Mouse (Mus musculus) cerebellum, adult (tissue): ENCODE measurements around the gene Samd1.
A peak's percentile ranks its signal among the peaks of the same experiment; 100 is the strongest.

Experiments used
- ATAC-seq: cut with Nextera tagmentation; 2 replicates; pipeline ENCODE4 v1.9.2; 2017; ENCODE audit warnings: mild to moderate bottlenecking, moderate library complexity, mixed read lengths; ENCODE audit not compliant: insufficient number of reproducible peaks, low FRiP score, low TSS enrichment

Gene Samd1

GRCm38 (mm10) chr8:84010625-84011611 is 13.4 kb downstream of the Samd1 start:
- ATAC-seq = peak; percentile 65

- no peak for ATAC-seq
These were observed 14.4 kb downstream of the Samd1 start, which contains the start of gene 2210011C24Rik for GRCm38 (mm10) chr8:84011705-84012498. TSS of gene 2210011C24Rik (minus strand) at chr8:84012171.

- ATAC-seq = no peak
These were observed 15.2 kb downstream of the Samd1 start for GRCm38 (mm10) chr8:84012499-84013165.

DNA sequence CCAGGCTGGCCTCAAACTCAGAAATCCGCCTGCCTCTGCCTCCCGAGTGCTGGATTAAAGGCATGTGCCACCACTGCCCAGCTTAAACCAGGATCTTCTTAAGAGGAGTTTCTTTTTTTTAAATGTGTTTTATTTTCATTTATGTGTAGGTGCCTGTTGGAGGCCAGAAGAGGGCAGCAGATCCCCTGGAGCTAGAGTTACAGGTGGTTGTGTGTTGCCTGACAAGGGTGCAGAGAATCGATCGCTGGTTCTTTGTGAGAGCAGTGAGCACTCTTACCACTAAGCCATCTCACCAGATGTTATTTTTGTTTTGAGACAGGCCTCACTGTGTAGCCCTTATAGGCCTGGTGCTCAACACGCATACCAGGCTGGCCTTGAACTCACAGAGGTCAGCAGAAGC is 18.4 kb downstream of the Samd1 start:
- ATAC-seq = no peak

GRCm38 (mm10) chr8:84019738-84020137 is 22.3 kb downstream of the Samd1 start:
- no peak for ATAC-seq

DNA sequence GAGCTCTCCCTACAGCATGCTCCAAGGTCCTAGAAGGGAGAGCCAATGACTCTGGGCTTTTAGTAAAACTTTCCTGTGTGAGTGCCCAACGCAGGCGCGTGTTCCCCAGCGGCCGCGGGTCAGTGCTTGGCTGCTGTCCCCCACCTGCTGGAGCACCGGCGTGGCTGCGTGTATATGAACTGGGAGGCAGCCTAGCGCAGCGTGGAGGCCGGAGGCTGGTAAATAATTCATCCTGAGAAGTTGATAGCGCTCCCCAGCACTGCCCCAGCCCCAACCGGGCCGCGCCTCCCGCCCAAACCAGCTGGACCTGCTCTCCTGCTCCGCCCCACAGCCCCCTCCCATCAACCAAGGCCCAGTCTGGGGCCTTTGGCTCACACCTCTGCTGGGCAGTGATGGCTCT is 23.6 kb downstream of the Samd1 start, which contains the start of gene Palm3:
Palm3 (plus strand) TSS at position 376 of the 400 bp plus-strand sequence.
- ATAC-seq = no peak

GRCm38 (mm10) chr8:84021569-84021968 is 24.1 kb downstream of the Samd1 start:
- ATAC-seq = no peak

- no peak for ATAC-seq
These were observed 25.6 kb downstream of the Samd1 start for GRCm38 (mm10) chr8:84023085-84023484.

- ATAC-seq = no peak
These were observed 26.2 kb downstream of the Samd1 start for GRCm38 (mm10) chr8:84023631-84024030.

DNA sequence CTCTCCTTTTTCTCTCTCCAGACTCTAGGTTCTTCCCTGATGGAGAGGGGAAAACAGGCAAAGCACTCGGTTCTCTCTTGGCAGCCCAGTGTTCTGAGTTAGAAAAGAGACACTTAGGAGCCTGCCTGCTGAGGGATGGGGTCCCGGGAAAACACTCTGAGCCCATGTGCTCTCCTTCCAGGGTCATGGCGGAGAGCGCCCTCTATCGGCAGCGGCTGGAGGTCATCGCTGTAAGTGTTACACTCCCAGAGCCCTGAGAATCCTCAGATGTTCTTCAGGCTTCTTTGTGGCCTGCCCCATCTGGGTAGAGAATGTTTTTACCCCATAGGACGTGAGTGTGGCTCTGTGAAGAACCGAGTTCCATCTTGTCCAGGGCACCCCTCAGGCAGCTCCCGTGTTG is 26.7 kb downstream of the Samd1 start:
- no peak for ATAC-seq

- no peak for ATAC-seq
These were observed 28.4 kb downstream of the Samd1 start for GRCm38 (mm10) chr8:84025863-84026262.

DNA sequence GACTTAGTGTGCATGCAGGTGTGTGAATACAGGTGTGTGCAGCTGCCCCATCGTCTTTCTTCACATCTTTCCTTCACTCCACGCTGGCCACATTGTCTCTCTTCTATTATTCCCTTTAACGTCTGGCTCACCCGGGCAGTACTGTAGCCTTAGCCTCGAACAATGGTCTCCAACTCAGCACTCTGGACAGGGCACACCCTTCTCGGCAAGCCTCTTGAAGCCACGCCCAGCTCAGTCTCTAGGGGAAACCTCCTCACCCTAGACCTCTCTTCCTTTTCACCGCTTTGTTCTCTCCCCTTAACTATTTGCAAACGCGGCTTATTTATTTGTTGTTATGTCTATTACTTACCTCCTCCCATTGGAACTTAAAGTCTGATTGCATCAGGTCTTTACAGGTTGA is 30.0 kb downstream of the Samd1 start:
- ATAC-seq = no peak

DNA sequence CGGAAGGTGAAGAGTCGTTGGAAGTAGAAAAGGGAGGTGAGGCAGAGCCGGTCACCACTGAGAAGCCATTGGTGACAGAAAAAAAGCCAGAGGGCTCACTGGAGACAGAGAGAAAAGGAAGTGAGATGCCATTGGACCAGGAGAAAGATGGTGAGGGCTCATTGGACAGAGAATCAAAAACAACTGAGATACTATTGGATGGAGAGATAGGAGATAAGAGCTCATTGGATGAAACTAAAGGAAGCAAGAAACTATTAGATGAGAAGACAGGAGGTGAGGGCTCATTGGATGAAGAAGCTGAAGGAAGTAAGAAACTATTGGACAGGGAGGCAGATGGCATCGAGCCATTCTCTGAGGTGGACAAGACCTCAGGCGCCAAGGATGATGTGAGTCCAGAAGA is 31.8 kb downstream of the Samd1 start:
- no peak for ATAC-seq

DNA sequence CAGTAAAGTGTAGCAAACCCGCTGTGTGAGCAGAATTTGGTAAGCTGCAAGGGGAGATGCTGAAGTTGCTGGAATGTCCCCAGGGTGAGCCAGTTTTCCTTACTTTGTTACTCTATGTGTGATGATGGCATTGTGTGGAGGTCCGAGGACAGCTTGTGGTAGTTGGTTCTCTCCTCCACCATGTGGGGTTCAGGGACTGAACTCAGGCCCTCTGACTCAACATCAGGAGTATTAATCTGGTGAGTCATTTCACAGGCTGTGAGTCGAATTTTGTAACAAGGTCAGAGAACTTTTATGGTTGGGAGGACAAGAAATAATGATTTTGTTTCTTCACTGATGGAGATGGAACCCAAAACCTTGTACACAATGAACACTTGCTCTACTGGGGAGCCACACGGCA is 35.3 kb downstream of the Samd1 start:
- ATAC-seq = no peak

DNA sequence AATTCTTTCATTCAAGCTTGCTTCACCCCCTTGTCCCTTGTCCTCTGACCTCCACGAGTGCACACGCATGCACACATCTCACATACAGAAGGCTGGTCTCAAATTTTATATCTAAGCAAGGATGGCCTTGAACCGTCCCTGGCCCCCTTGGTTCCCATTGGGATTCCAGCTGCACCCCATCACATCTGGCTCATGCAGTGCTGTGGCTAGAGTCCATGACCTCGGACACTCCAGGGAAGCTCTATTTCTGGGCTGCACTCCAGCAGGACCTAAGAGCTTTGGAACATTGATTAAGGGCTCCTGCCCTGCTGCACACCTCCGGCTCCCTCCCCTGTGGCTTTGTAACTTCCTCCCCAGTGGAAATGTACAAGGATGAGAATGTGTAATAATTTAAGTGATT is 40.5 kb downstream of the Samd1 start:
- ATAC-seq = no peak

- peak; percentile 26; the same call in 1 of the 2 replicates for ATAC-seq
These were observed 41.6 kb downstream of the Samd1 start for GRCm38 (mm10) chr8:84039050-84039449.

DNA sequence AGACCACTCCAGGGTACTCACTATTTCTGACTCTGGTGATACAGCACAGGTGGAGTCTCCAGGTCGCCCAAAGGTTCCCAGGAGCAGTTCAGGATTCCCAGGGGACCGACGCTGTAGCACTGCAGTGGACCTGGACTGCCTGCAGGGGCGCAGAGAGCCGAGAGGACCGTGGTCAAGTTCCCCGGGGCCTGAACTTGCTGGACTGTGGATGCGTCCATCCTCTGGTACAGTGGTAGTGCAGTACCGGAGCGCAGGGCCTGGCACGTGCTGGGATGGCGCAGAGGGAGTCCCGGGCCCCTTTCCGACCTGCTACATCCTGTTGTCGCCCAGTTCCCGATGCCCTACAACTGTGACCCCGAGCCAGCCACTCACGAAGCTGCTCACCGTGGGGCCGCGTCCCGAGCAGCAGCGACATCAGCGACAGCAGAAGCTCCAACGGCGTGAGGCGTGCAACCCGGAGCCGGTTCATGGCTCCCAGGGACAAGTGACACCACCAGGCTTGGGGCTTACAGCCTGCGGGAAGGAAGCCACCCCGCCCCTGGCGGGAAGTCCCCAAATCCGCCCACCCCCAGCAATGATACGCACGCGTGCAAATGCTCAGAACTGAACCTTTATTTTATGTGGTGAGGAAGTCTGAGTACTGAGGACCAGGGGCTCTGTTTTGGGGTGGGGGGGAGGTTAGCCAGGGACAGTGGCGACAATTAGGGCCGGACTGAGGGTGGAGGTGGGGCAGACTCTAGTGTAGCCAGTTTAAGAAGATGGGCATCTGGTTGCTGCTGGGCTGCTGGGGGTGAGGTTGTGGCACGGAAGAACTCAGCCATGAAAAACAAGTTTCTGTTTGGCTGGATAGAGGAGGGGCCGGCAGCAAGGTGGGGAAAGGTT is 44.8 kb downstream of the Samd1 start, which contains the start of gene Il27ra:
Il27ra (minus strand) TSS at position 524 of the 882 bp plus-strand sequence.
- ATAC-seq = no peak

DNA sequence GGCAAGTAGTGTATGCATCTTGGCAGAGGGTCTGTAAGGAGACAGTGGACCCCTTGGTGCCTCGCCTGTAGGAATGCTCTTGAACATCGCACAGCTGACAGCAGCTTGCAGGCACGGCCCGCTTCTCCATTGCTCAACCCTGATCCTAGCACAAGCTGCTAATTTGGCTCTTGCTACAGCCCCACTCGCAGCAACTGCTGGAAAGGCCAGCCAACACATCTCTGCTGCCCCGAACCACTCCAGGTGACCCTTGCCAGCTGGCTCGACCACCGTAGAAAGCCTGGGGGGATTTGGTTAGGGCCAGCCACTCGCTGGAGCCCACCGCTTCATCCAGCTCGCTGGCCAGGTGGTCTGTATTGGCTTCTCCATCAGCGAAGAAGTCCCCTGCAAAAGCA is 45.5 kb downstream of the Samd1 start:
- ATAC-seq = no peak

DNA sequence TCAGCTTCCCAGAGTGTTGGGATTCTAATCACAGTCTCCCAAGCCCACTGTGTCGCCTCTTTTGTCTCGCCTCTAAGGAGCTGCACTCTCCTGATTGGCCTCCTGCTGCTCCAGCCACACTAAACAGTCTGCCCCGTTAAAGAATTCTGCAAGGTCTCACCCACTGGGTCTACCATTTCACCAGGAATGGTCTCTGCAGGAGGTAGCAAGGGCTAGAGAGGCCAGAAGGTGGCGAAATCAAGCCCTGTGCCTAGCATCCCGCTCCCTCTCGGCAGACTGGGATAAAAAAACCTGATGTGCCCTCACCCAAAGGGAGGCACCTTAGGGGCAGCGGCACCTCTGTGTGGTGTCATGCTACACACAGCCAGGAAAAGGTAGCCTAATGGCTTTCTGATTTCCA is 46.6 kb downstream of the Samd1 start:
- ATAC-seq = no peak
